Mouse (Mus musculus) kidney, embryonic 14.5 days (tissue): ENCODE results near the gene Unc119b. TPM values are rescaled to one million over a fixed set of nuclear protein-coding genes. Genes with fewer than 3 reads are reported as not detected.
"Not testable (repeated sequence)": the region's sequence is repeated elsewhere in the genome, so short reads cannot be mapped to it uniquely, and the experiment has no call there.

Experiments
- ATAC-seq: fragments of 200-750 bp; cut with Nextera tagmentation; 2 replicates; pipeline ENCODE4 v1.8.0; 2017; ENCODE audit warnings: moderate number of reproducible peaks, mild to moderate bottlenecking, moderate TSS enrichment, moderate library complexity; ENCODE audit not compliant: low FRiP score, low TSS enrichment
- H3K27ac ChIP-seq: fragments of 300-500 bp; sonication (generic); 2 replicates; pipeline ENCODE4 v1.5.1; 2014; ENCODE audit warnings: low read depth, mild to moderate bottlenecking, low read length, moderate library complexity, mixed read lengths
- H3K27me3 ChIP-seq: fragments of 300-500 bp; sonication (generic); 2 replicates; pipeline ENCODE4 v1.6.1; 2014; ENCODE audit warnings: mild to moderate bottlenecking, low read length; ENCODE audit not compliant: control insufficient read depth, insufficient read depth
- H3K36me3 ChIP-seq: fragments of 300-500 bp; sonication (generic); 2 replicates; pipeline ENCODE4 v1.6.1; 2014; ENCODE audit warnings: low read length, mixed read lengths; ENCODE audit not compliant: control insufficient read depth, insufficient read depth
- H3K4me1 ChIP-seq: fragments of 300-500 bp; sonication (generic); 2 replicates; pipeline ENCODE4 v1.6.1; 2014; ENCODE audit warnings: low read length, mixed read lengths; ENCODE audit not compliant: control insufficient read depth, insufficient read depth
- H3K4me2 ChIP-seq: fragments of 300-500 bp; sonication (generic); replicated peaks from 2 replicates; pipeline ENCODE4 v1.6.1; 2014; ENCODE audit warnings: low read depth, mild to moderate bottlenecking, low read length
- H3K4me3 ChIP-seq: fragments of 300-500 bp; sonication (generic); 2 replicates; pipeline ENCODE4 v1.5.1; 2014; ENCODE audit warnings: mild to moderate bottlenecking, low read length
- H3K9ac ChIP-seq: fragments of 300-500 bp; sonication (generic); 2 replicates; pipeline ENCODE4 v1.6.1; 2014; ENCODE audit warnings: low read depth, mild to moderate bottlenecking, low read length, moderate library complexity
- H3K9me3 ChIP-seq: fragments of 300-500 bp; sonication (generic); 2 replicates; pipeline ENCODE4 v1.6.1; 2016; ENCODE audit warnings: low read length; ENCODE audit not compliant: control insufficient read depth
- WGBS: fragments of 180-500 bp; shearing (Covaris S2); extraction: QIAGEN DNeasy Blood & Tissue Kit; methylation state at CpG from one replicate; pipeline ENCODE4 v1.1.7; 2014; 5-methylcytosine and 5-hydroxymethylcytosine counted together
- polyA plus RNA-seq: library from polyadenylated mRNA; unstranded; fragments of >200 nt; fragmentation: Nextera tagmentation; extraction: Ambion mirVana; gene quantifications from 2 replicates; pipeline ENCODE4 v1.2.1, GENCODE M21; 2014

Gene Unc119b
- polyA plus RNA-seq, 1 experiment from 2014 or later, result 50.3 TPM

- H3K4me2 ChIP-seq, result no peak overlapping the region
- H3K27me3 ChIP-seq, result no peaks in the 10 kb centered on the region
- H3K9me3 ChIP-seq, result no peaks in the 10 kb centered on the region
- H3K27ac ChIP-seq, result no peak overlapping the region
- ATAC-seq, result no peak
- H3K36me3 ChIP-seq, result peaks cover 12% of the 10 kb centered on the region
- H3K4me3 ChIP-seq, result no peak overlapping the region
- H3K4me1 ChIP-seq, result peaks cover 30% of the 10 kb centered on the region
- no peak overlapping the region for H3K9ac ChIP-seq
- WGBS, result 60% methylated on average over 4 of the region's 4 CpGs
Measured at GRCm38 (mm10) chr5:115074749-115075148, 60.0 kb downstream of the Unc119b start.

GRCm38 (mm10) chr5:115073306-115073705 lies 61.5 kb downstream of the Unc119b start:
- WGBS, result 18% methylated on average over 8 of the region's 8 CpGs
- not testable (repeated sequence) for H3K27me3 ChIP-seq, H3K27ac ChIP-seq, ATAC-seq, H3K9ac ChIP-seq, H3K9me3 ChIP-seq, H3K4me2 ChIP-seq, H3K4me3 ChIP-seq
- H3K36me3 ChIP-seq, result peaks cover 12% of the 10 kb centered on the region
- peaks cover 34% of the 10 kb centered on the region for H3K4me1 ChIP-seq

Other genes with a start within 250 kb of the Unc119b start
- gene Oasl2, start 238.0 kb downstream of the Unc119b start, polyA plus RNA-seq, result 2.2 and 4.0 TPM in 2 replicates
- gene Oasl1, start 211.7 kb downstream of the Unc119b start, polyA plus RNA-seq, result 1.2 and 2.5 TPM in 2 replicates
- 51.1 and 58.9 TPM in 2 replicates for gene 2210016L21Rik, start 192.8 kb downstream of the Unc119b start, polyA plus RNA-seq
- gene Hnf1a, start 163.9 kb downstream of the Unc119b start, polyA plus RNA-seq, result 5.4 and 6.8 TPM in 2 replicates
- 23.9 and 26.1 TPM in 2 replicates for gene Sppl3, start 123.8 kb downstream of the Unc119b start, polyA plus RNA-seq
- 54.5 and 60.9 TPM in 2 replicates for gene Gm10401, start 36.7 kb downstream of the Unc119b start, polyA plus RNA-seq
- 54.2 and 68.5 TPM in 2 replicates for gene Acads, start 15.6 kb downstream of the Unc119b start, polyA plus RNA-seq
- gene Mlec, start 23.2 kb upstream of the Unc119b start, polyA plus RNA-seq, result 57.8 and 75.5 TPM in 2 replicates
- 2.0 and 2.4 TPM in 2 replicates for gene Cabp1, start 59.4 kb upstream of the Unc119b start, polyA plus RNA-seq
- 116 and 120 TPM in 2 replicates for gene Pop5, start 100.9 kb upstream of the Unc119b start, polyA plus RNA-seq
- 81.9 TPM in 2 replicates for gene Rnf10, start 137.9 kb upstream of the Unc119b start, polyA plus RNA-seq
- 39.7 and 58.8 TPM in 2 replicates for gene Coq5, start 144.7 kb upstream of the Unc119b start, polyA plus RNA-seq
- 1,720 and 2,039 TPM in 2 replicates for gene Dynll1, start 166.0 kb upstream of the Unc119b start, polyA plus RNA-seq
- 320 and 334 TPM in 2 replicates for gene Srsf9, start 192.2 kb upstream of the Unc119b start, polyA plus RNA-seq
- 35.8 and 36.9 TPM in 2 replicates for gene Gatc, start 206.2 kb upstream of the Unc119b start, polyA plus RNA-seq
- gene Triap1, start 206.2 kb upstream of the Unc119b start, polyA plus RNA-seq, result 56.2 and 62.2 TPM in 2 replicates
- 911 and 1,119 TPM in 2 replicates for gene Cox6a1, start 214.0 kb upstream of the Unc119b start, polyA plus RNA-seq